Mouse (Mus musculus): ENCODE measurements around the gene Rcn2. TPM values are rescaled to one million over a fixed set of nuclear protein-coding genes. Genes with fewer than 3 reads are reported as not detected.

Gene Rcn2
- polyA plus RNA-seq (2015; fragmentation: Illumina TruSeq; extraction: RNeasy Lipid Tissue Mini Kit (QIAGEN cat#74804); ENCODE audit: insufficient read depth, low read depth, low replicate concordance), result 7.8 TPM

GRCm38 (mm10) chr9:56041372-56042180 lies at the start of gene Rcn2:
TSS of gene Rcn2 (plus strand) at chr9:56041845.

GRCm38 (mm10) chr9:56010450-56010849 lies 31.2 kb upstream of the Rcn2 start, which contains the start of gene 4930563M21Rik:
TSS of gene 4930563M21Rik (minus strand) at chr9:56010550.

DNA sequence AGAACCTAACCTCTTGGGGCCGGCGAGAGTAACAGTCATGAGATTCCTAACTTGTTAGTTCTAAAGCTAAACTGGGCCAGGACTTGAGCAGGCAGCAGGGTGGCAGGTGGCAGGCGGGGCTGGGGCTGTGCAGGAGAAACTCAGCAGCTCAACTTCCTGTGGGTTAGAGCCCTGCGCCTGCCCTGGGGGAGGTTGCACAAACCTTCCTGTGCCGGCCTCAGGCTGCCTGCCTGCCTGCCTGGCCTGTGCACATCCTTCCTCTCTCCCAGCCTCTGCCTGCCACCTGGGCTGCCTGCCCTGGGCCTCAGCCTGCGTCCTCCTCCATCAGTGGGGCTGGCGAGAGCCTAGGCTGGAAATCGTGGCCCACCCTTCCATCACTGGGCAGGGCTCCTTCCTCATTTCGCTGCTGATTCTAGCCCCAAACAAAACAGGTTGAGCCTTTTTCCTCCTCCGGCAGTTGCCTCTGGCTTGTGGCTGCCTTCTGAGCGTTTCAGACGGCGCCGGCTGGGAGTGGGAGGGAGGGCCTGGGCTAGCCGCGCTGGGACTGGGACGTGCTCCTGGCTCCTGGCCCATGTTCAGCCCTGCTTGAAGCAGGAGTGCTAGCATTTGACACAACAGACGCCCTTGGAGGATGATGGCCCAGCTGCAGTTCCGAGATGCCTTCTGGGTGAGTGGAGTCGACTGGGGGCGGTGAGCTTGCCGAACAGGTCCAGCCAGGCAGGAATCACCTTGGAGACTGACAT lies 48.3 kb downstream of the Rcn2 start, which contains the start of gene Pstpip1:
TSS of gene Pstpip1 (plus strand) at position 185 of the 743 bp plus-strand sequence.

Other genes starting within 250 kb of the Rcn2 start
- 3.1 TPM for gene Scaper, start 103.7 kb upstream of the Rcn2 start, polyA plus RNA-seq (2015; fragmentation: Illumina TruSeq; extraction: RNeasy Lipid Tissue Mini Kit (QIAGEN cat#74804); ENCODE audit: insufficient read depth, low read depth, low replicate concordance)
- gene 4930563M21Rik, start 31.3 kb upstream of the Rcn2 start, polyA plus RNA-seq (2015; fragmentation: Illumina TruSeq; extraction: RNeasy Lipid Tissue Mini Kit (QIAGEN cat#74804); ENCODE audit: insufficient read depth, low read depth, low replicate concordance), result not detected
- gene Pstpip1, start 48.1 kb downstream of the Rcn2 start, polyA plus RNA-seq (2015; fragmentation: Illumina TruSeq; extraction: RNeasy Lipid Tissue Mini Kit (QIAGEN cat#74804); ENCODE audit: insufficient read depth, low read depth, low replicate concordance), result 1.3 TPM
- gene Tspan3, start 123.6 kb downstream of the Rcn2 start, polyA plus RNA-seq (2015; fragmentation: Illumina TruSeq; extraction: RNeasy Lipid Tissue Mini Kit (QIAGEN cat#74804); ENCODE audit: insufficient read depth, low read depth, low replicate concordance), result 20.7 TPM